Comparison of ENCODE assay signal across 16 mouse cellular contexts in genomic region chr12:16450771-16451435, GRCm38 (mm10).
"Had no signal": no experiment of that assay in that cellular context is flagged by ENCODE, and none has a peak within 500 bp of the region (broad histone marks: within the 10 kb centered on the region; RNA-seq: fewer than 3 reads in every experiment).

No protein-coding gene starts in this region.

- H3K27ac ChIP-seq: left cerebral cortex, adult 2 months; limb, embryonic 12.5 days; liver, embryonic 13.5 days; lung, embryonic 15.5 days; macrophage; neural tube, embryonic 15.5 days; stomach, embryonic 15.5 days had no signal

- ATAC-seq: liver, postnatal 0 days had no signal

- H3K27me3 ChIP-seq: limb, embryonic 12.5 days; liver, embryonic 13.5 days; lung, embryonic 15.5 days; megakaryocyte, embryonic 14.5 days; neural tube, embryonic 15.5 days; stomach, embryonic 15.5 days had no signal

- DNase-seq: kidney, postnatal 25 days; liver; liver, embryonic 13.5 days; liver, postnatal 0 days; lung, postnatal 14 days; right cerebral cortex, postnatal 14 days; thymus, adult 2 months; thymus, postnatal 25 days had no signal

- H3K36me3 ChIP-seq: limb, embryonic 12.5 days; liver, embryonic 13.5 days; lung, embryonic 15.5 days; neural tube, embryonic 15.5 days; stomach, embryonic 15.5 days had no signal

- H3K4me2 ChIP-seq: limb, embryonic 12.5 days; liver, embryonic 13.5 days; lung, embryonic 15.5 days; midbrain, embryonic 11.5 days; neural tube, embryonic 15.5 days; stomach, embryonic 15.5 days had no signal

- H3K4me3 ChIP-seq: left cerebral cortex, adult 2 months; limb, embryonic 12.5 days; liver, embryonic 13.5 days; lung, embryonic 15.5 days; megakaryocyte, embryonic 14.5 days; neural tube, embryonic 15.5 days; stomach, embryonic 15.5 days had no signal

- H3K9ac ChIP-seq: limb, embryonic 12.5 days; liver, embryonic 13.5 days; liver, postnatal 0 days; lung, embryonic 15.5 days; neural tube, embryonic 15.5 days; stomach, embryonic 15.5 days had no signal

- H3K9me3 ChIP-seq: liver, embryonic 13.5 days; lung, embryonic 15.5 days; megakaryocyte, embryonic 14.5 days; neural tube, embryonic 15.5 days; stomach, embryonic 15.5 days had no signal

- H3K4me1 ChIP-seq: limb, embryonic 12.5 days; liver, embryonic 13.5 days; lung, embryonic 15.5 days; megakaryocyte, embryonic 14.5 days; neural tube, embryonic 15.5 days; stomach, embryonic 15.5 days had no signal
